Mouse (Mus musculus) left cerebral cortex, adult 2 months (tissue): ENCODE results near the gene Nrf1. TPM values are rescaled to one million over a fixed set of nuclear protein-coding genes. Genes with fewer than 3 reads are reported as not detected.
A peak's percentile ranks its signal among the peaks of the same experiment; 100 is the strongest.

Source experiments
- DNase-seq, 2 experiments: peaks; one replicate each; pipeline ENCODE4 v3.0.0; 2021 to 2022; ENCODE audit warnings: low spot score in 2 of 2, mixed read lengths in 1 of 2; ENCODE audit errors: extremely low spot score in 1 of 2
- H3K27ac ChIP-seq: fragments of 200-600 bp; 2 replicates; pipeline ENCODE4 v1.8.1; 2022
- H3K4me3 ChIP-seq: fragments of 200-600 bp; 2 replicates; pipeline ENCODE4 v1.8.1; 2022
- CTCF ChIP-seq: fragments of 200-600 bp; IDR thresholded peaks from 2 replicates; pipeline ENCODE4 v1.8.1; 2022; ENCODE audit warnings: antibody characterized with exemption, mild to moderate bottlenecking, moderate library complexity
- intact Hi-C: fragments of 180-260 bp; cut with DNase I; formaldehyde crosslinking; loops from one replicate; pipeline ENCODE4 v1.15.1; 2025
- total RNA-seq, 2 experiments: library from RNA; stranded (reverse); gene quantifications; 2 replicates each; pipeline ENCODE4 v1.2.3; 2021

Gene Nrf1
- total RNA-seq, 2 experiments from 2014 or later = 21.7 to 24.2 TPM

GRCm38 (mm10) chr6:30085351-30085750 lies 37.6 kb downstream of the Nrf1 start:
- Histone ChIP-seq H3K27ac (no peak overlapping the region), H3K4me3 (no peak overlapping the region)
- intact Hi-C loops = no loop called here
- TF ChIP-seq CTCF = no peak
- DNase-seq = no peak

GRCm38 (mm10) chr6:30091221-30091620 lies 43.4 kb downstream of the Nrf1 start:
- no peak overlapping the region for H3K4me3 ChIP-seq
- no peak overlapping the region for H3K27ac ChIP-seq
- no peak for DNase-seq
- peak; percentile 39 for TF ChIP-seq CTCF
- intact Hi-C loops = loop anchor here (1.0 to 2.0 kb wide), 2 partner anchors 114 to 266 kb away; no protein-coding TSS in a partner anchor

- TF ChIP-seq CTCF = no peak
- intact Hi-C loops = no loop called here
These were observed 45.0 kb downstream of the Nrf1 start for GRCm38 (mm10) chr6:30092816-30093215.

GRCm38 (mm10) chr6:30101773-30102415 lies 54.1 kb downstream of the Nrf1 start:
- no peak overlapping the region for H3K4me3 ChIP-seq
- intact Hi-C loops = no loop called here

More at GRCm38 (mm10) chr6:30092816-30093215, 45.0 kb downstream of the Nrf1 start:
- no peak for DNase-seq
- no peak overlapping the region for H3K27ac ChIP-seq
- H3K4me3 ChIP-seq = no peak overlapping the region

GRCm38 (mm10) chr6:30106091-30106490 lies 58.3 kb downstream of the Nrf1 start:
- intact Hi-C loops = no loop called here
- no peak for DNase-seq
- Histone ChIP-seq H3K27ac (no peak overlapping the region), H3K4me3 (no peak overlapping the region)
- no peak for TF ChIP-seq CTCF

More at GRCm38 (mm10) chr6:30101773-30102415, 54.1 kb downstream of the Nrf1 start:
- no peak for DNase-seq
- no peak for TF ChIP-seq CTCF
- H3K27ac ChIP-seq = no peak overlapping the region

GRCm38 (mm10) chr6:30107456-30107855 lies 59.7 kb downstream of the Nrf1 start:
- DNase-seq = no peak
- intact Hi-C loops = no loop called here
- no peak overlapping the region for H3K27ac ChIP-seq
- no peak overlapping the region for H3K4me3 ChIP-seq
- TF ChIP-seq CTCF = no peak

- H3K27ac ChIP-seq = no peak overlapping the region
- no peak overlapping the region for H3K4me3 ChIP-seq
- intact Hi-C loops = no loop called here
- no peak for DNase-seq
- TF ChIP-seq CTCF = no peak
These were observed 62.2 kb downstream of the Nrf1 start for GRCm38 (mm10) chr6:30109820-30110502.

- no peak; the same call in none of the 2 replicates for TF ChIP-seq CTCF
- DNase-seq = no peak
- intact Hi-C loops = no loop called here
- H3K4me3 ChIP-seq = no peak overlapping the region
- no peak overlapping the region for H3K27ac ChIP-seq
These were observed 64.8 kb downstream of the Nrf1 start for GRCm38 (mm10) chr6:30112349-30113132.

GRCm38 (mm10) chr6:30114101-30114500 lies 66.3 kb downstream of the Nrf1 start:
- DNase-seq = no peak
- Histone ChIP-seq H3K27ac (no peak overlapping the region), H3K4me3 (no peak overlapping the region)
- no peak for TF ChIP-seq CTCF
- intact Hi-C loops = no loop called here

GRCm38 (mm10) chr6:30121152-30121551 lies 73.4 kb downstream of the Nrf1 start:
- DNase-seq = no peak
- intact Hi-C loops = no loop called here
- TF ChIP-seq CTCF = no peak
- Histone ChIP-seq H3K4me3 (no peak overlapping the region), H3K27ac (no peak overlapping the region)

GRCm38 (mm10) chr6:30121600-30121999 lies 73.8 kb downstream of the Nrf1 start:
- intact Hi-C loops = no loop called here
- H3K27ac ChIP-seq = no peak overlapping the region
- no peak for DNase-seq

GRCm38 (mm10) chr6:30123391-30123790 lies 75.6 kb downstream of the Nrf1 start:
- intact Hi-C loops = no loop called here
- Histone ChIP-seq H3K4me3 (no peak overlapping the region), H3K27ac (no peak overlapping the region)
- no peak for DNase-seq
- TF ChIP-seq CTCF = no peak

More at GRCm38 (mm10) chr6:30121600-30121999, 73.8 kb downstream of the Nrf1 start:
- H3K4me3 ChIP-seq = no peak overlapping the region
- no peak for TF ChIP-seq CTCF
